Mouse (Mus musculus): ENCODE data around the gene Cask. TPM values are rescaled to one million over a fixed set of nuclear protein-coding genes. Genes with fewer than 3 reads are reported as not detected.

Gene Cask
- total RNA-seq, 2 experiments from 2014 or later = 32.9 to 42.1 TPM

GRCm38 (mm10) chrX:13518019-13518418, 333.1 kb downstream of the Cask start:
- DNase-seq = no peak

DNA sequence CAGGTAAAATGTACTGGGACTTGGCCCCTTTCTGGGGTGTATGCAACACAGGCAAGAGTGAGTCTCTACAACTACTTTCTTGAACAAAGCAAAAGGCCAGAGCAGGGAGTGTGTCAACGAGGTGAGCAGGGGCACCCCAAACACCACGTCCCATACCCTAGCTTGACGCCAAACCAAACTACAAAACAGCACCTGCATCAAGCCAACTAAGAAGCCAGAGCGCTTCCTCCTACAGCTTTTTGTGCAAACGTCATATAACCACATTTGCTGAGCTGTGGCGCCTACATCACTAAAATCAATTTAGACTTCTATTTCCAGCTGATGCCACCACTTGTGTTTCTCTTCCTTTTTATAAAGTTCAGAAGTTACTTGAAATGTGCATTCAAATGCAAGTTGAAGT, 334.7 kb downstream of the Cask start:
- DNase-seq = no peak

DNA sequence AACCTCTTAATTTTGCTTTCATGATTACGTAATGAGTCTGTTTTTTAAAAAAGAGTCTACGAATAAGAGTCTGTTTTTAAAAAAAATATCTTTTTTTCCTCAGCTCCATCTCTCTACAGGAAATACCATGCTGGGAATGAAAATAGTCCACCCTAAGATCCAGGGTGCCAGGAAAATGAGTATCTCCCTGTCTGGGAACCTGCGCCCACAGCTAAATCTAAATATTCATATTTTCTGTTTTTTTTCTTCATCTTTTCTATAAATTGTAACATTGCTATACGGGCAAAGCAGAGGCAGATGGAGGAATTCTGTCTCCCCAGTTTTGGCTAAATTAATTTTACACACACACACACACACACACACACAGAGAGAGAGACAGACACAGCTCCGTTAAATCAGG, 337.3 kb downstream of the Cask start:
- no peak for DNase-seq

GRCm38 (mm10) chrX:13513127-13513526, 338.0 kb downstream of the Cask start:
- DNase-seq = peak; percentile 5 to 25

DNA sequence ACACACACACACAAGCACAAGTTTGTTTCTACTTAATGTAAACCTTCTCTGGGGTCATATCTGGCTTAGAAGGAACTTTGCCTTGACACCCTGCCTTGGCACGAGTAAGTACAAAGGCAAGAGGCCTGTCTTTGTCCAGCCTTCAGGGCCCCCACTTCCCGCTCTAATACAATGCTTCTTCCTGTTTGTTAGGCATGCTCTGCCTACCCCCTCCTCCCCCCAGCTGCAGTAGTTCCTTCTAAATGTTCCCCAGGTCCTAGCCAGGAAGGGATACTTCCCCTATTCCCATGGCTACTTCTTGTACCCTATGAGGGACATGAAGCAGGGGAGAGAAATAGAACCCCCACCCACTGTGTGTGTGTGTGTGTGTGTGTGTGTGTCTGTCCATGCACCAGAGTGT, 344.8 kb downstream of the Cask start:
- peak in 1 of 2 experiments; percentile 5 for DNase-seq

DNA sequence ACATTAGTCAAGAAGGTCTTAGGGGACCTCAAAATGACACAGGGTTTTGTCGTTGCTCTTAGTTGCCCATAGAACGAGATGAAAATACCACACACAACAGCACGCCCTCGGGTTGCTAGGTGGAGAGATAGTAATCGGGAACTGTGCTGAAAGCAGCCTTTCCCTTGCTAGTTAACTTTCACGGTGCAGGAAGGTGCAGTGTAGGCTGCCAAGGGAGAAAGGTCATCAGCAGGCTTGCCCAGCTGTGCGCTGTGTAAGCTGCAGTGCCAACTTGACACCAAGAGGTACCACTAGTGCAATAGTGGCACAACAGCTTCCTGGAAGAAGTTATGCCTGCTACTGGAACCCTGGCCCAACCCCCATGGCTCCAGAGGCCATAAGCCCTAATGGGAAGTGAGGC, 346.8 kb downstream of the Cask start:
- peak in 1 of 2 experiments; percentile 7 for DNase-seq

- no peak for DNase-seq
Observed at GRCm38 (mm10) chrX:13502862-13503375, 348.2 kb downstream of the Cask start.

DNA sequence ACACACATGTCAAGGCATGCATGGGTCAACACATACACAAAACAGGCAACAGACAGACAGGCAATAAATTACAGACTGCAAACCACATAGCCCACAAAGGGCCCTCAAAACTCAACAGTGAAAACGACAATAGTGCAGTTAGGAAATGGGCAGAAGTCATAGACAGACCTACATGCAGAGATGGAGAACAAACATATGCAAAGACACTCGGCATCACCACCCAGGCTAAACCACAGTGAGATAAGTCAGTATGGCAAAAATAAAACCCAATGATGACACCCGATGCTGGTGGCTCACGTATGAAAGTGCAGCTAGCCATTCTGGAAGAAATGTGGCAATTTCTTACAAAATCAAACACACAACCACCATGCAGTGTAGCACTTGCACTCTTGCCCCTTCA, 350.9 kb downstream of the Cask start:
- DNase-seq = no peak

GRCm38 (mm10) chrX:13494892-13495703, 356.1 kb downstream of the Cask start:
- DNase-seq = peak; percentile 10 to 15

DNA sequence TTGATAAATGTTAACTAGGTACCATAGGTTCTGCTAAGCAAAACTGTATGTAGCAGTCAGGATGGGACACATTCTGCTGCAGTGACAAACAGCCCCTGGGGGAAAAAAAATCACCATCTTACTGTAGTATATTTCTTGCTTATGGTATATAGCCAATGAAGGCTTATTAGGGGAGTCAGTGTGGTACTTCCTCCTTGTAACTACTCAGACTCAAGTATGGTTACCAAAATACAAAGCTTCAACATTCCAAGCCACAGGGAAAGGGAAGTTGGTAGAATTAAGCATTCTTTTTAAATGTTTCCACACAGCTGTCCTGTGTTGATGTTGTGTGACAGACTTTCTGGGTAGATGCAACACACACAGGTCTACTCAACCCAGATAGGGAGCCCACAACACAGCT, 358.2 kb downstream of the Cask start:
- DNase-seq = no peak

DNA sequence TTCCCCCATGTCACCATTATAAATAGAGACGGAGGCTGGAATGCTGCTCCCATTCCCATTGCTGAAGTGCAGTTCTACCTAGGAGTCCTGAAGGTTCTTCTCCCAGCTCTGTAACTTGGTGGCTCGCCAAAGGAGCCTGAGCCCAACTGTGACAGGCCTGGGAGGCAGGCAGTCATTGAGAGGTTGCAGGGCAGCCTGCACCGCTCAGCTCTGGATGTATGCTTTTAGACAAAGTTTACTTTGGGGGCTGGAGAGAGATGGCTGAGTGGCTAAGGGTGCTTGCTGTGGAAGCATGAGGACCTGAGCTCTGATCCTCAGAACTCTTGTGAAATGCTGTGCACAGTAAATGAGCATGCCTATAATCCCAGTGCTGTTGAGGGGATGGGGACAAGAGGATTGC, 360.2 kb downstream of the Cask start:
- DNase-seq = no peak

- no peak for DNase-seq
Observed at GRCm38 (mm10) chrX:13489761-13490160, 361.4 kb downstream of the Cask start.

DNA sequence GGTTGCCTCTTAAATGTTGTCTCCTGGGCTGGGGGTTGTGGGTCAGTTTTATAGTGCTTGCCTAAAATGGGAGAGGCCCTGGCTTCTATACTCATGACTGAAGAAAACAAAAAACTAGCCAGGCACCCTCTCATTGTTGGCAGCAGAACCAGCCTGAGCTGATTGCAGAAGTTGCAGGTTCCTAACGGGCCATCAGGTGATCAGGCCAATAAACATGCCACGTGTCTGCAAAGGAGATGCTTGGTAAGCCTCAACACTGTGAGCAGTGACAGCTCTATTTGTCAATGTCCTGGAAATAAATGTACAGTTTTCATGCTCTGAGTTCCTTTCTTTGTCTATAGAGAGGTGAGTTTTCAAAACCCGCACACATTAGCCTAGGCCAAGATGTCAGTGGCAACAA, 362.2 kb downstream of the Cask start:
- no peak for DNase-seq

- no peak for DNase-seq
Observed at GRCm38 (mm10) chrX:13484447-13484846, 366.7 kb downstream of the Cask start.

GRCm38 (mm10) chrX:13482576-13482975, 368.6 kb downstream of the Cask start:
- DNase-seq = no peak

GRCm38 (mm10) chrX:13479570-13479969, 371.6 kb downstream of the Cask start:
- DNase-seq = no peak

DNA sequence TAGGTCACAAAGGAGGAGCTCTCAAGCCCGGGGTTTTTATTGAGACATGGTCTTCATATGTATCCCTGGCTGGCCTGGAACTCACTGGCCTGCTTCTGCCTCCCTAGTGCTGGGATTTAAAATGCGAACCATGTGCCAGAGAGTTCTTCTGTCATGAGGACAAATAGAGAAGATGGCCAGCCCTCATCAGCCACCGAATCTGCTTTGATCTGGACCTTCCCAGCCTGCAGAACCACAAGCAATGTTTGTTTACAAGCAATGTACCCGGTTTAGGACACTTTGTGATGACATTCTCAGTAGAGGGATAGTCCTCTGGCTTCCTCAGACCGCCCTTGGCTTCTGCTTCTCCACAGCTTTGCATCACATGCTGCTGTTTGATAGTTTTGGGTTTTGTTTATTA, 372.9 kb downstream of the Cask start:
- DNase-seq = no peak

DNA sequence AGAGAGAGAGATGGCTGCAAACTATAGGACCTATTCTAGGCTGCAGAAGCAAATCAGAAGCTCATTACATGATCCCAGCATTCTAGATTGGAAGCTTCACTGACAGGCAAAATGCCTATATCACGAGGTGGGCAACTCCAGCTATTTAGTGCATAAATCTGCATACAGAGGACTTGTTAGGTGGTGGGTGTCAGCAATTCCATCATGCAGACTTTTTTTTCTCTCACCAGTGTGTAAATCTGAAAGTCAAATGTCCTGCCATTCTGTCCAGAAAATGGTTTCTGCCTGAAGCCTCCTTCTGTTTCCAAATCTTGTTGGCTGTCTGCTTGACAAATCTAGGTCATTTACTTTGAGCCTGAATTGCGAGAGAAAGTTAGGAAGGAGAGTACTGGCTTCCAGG, 373.6 kb downstream of the Cask start:
- no peak for DNase-seq

DNA sequence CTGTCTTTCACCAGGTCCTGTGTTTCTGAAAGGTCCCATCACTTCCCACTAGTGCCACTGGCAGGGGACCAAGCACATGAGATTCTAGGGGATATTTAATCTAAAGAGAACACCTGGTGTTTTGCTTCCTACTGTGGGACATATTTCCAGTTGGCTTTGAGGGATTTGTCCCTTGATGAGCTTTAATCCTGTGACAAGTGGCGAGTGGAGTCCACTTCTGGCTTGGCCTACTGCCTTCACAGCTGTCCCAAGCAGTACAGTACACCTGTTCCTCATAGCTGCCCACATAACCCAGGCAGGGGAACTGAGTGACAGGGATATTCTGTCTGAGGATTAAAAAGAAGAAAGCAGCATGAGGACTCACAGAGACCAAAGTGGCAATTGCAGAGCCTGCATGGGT, 375.8 kb downstream of the Cask start:
- no peak for DNase-seq

DNA sequence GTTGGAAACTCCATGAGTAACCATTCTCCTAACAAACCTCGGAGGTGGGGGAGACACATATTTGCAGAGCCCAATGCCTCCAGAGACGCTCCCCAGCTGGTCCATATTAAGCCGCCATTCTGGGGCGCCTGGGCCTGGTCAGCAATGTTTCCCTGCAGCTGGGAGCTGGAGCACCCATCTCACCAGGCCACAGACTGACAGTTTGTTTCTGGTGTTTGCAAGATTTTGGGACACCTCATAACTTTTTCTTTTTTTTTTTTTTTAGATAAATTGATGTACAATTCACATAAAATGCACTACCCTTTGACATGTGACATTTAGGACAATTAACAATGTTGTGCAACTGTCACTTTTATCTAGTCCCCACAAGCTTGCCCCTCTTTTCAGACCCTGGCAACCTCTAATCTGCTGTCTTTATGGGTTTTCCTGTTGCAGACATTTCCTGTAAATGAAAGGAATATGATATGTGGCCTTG, 378.4 kb downstream of the Cask start:
- DNase-seq = no peak

GRCm38 (mm10) chrX:13471925-13472324, 379.2 kb downstream of the Cask start:
- no peak for DNase-seq

DNA sequence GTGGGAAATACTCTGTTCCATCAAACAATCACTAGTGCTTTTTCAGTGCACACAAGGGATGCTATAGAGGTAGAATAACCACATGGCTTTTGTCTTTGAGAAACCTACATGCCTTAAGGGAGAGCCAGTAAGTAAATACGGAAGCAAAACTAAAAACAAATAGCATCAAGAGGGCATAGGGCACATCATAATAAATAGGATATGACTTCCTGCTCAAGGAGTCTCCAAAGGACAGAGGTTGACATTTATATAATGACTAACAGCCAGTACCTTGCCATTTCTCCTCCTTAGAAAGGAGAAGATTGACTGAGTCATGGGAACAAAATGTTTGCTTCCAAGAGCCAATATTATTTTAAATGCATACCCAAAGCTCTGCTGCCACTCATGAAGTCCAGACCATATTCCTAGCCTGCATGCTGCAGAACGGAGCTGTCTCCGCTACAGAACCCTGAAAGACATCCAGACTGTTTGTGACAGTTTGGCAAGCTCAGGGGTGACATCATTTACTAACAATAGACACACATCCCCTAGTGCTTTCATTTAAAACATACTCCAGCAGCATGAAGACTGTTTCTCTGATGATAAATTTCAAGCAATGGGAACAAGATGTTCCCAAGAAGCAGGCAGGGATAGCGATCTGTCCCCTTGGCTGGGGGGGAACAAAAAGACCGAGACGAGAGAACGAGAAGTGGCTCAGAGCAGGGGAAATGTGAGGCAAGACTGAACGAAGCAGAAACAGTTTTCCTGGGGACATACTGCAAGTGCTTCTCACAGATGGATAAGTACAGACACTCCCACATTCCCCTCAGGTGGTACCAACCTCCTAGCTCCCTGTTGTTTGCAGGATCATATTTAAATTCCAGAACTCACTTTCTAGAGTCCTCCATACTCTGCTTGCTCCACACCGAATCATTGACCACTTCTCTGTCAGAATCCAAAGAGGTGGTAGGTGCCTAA, 381.7 kb downstream of the Cask start:
- peak; percentile 10 to 43 for DNase-seq

DNA sequence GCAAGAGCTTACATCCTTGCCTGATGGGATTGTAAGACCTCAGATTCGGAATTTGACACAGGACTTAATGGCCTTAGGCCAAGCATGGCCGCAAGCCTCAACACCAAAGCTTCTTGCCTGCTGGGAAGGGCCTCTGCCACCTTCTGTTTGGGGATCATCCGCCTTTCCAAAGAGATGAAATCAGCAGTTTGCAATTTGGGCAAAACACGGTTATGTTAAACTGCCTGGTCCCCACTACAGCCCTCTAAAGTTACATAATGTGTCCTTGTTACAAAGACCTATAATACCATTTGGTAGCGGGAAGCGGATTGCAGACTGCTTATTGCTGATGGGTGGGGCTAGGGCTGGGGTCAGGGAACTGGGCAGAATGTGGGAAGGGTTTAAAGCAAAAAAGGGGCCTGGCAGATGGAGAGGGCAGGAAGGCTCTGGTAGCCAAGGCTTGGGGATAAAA, 384.0 kb downstream of the Cask start:
- DNase-seq = no peak
